Mouse (Mus musculus) heart, postnatal 0 days (tissue): ENCODE data around the gene Wwox. TPM values are rescaled to one million over a fixed set of nuclear protein-coding genes. Genes with fewer than 3 reads are reported as not detected.

ENCODE experiments used
- ATAC-seq: fragments of 200-750 bp; cut with Nextera tagmentation; 2 replicates; pipeline ENCODE4 v1.8.0; 2017; ENCODE audit warnings: low read depth, moderate number of reproducible peaks, moderate library complexity; ENCODE audit not compliant: insufficient read depth
- DNase-seq: peaks from one replicate; pipeline ENCODE4 v3.0.0-alpha.2; 2016; ENCODE audit warnings: low spot score
- H3K27ac ChIP-seq: fragments of 300-500 bp; sonication (generic); 2 replicates; pipeline ENCODE4 v1.5.1; 2014; ENCODE audit warnings: low read depth, mild to moderate bottlenecking
- H3K27me3 ChIP-seq: fragments of 300-500 bp; sonication (generic); 2 replicates; pipeline ENCODE4 v1.6.1; 2014; ENCODE audit warnings: low read length, mixed read lengths; ENCODE audit not compliant: control insufficient read depth, insufficient read depth
- H3K36me3 ChIP-seq: fragments of 300-500 bp; sonication (generic); replicated peaks from 2 replicates; pipeline ENCODE4 v1.6.1; 2014; ENCODE audit warnings: low read length, mixed read lengths; ENCODE audit not compliant: control insufficient read depth, insufficient read depth
- H3K4me1 ChIP-seq: fragments of 300-500 bp; sonication (generic); 2 replicates; pipeline ENCODE4 v1.6.1; 2014; ENCODE audit warnings: antibody characterized with exemption; ENCODE audit not compliant: control insufficient read depth, insufficient read depth
- H3K4me2 ChIP-seq: fragments of 300-500 bp; sonication (generic); 2 replicates; pipeline ENCODE4 v1.6.1; 2014; ENCODE audit warnings: low read depth, mild to moderate bottlenecking, low read length, moderate library complexity
- H3K4me3 ChIP-seq: fragments of 300-500 bp; sonication (generic); 2 replicates; pipeline ENCODE4 v1.5.1; 2014; ENCODE audit warnings: low read depth, low read length
- H3K9ac ChIP-seq: fragments of 300-500 bp; sonication (generic); replicated peaks from 2 replicates; pipeline ENCODE4 v1.6.1; 2014; ENCODE audit warnings: low read depth, low read length, mixed read lengths
- H3K9me3 ChIP-seq: fragments of 300-500 bp; sonication (generic); replicated peaks from 2 replicates; pipeline ENCODE4 v1.6.1; 2016; ENCODE audit warnings: low read length; ENCODE audit not compliant: control insufficient read depth
- CTCF ChIP-seq: IDR thresholded peaks from 2 replicates; pipeline ENCODE4 v1.5.1; 2016; ENCODE audit warnings: antibody characterized with exemption, control low read depth, low read depth
- EP300 ChIP-seq: IDR thresholded peaks from 2 replicates; pipeline ENCODE4 v1.6.1; 2016; ENCODE audit warnings: antibody characterized with exemption, low read depth
- WGBS: fragments of 180-500 bp; shearing (Covaris S2); extraction: QIAGEN DNeasy Blood & Tissue Kit; methylation state at CpG from one replicate; pipeline ENCODE4 v1.1.7; 2014; 5-methylcytosine and 5-hydroxymethylcytosine counted together
- polyA plus RNA-seq: library from polyadenylated mRNA; unstranded; fragments of >200 nt; fragmentation: Nextera tagmentation; extraction: Ambion mirVana; gene quantifications from 2 replicates; pipeline ENCODE4 v1.2.1, GENCODE M21; 2015
- total RNA-seq: library from RNA; depleted of rRNA; stranded (reverse); fragments of >200 nt; gene quantifications from 2 replicates; pipeline ENCODE4 v1.2.3, GENCODE M21; 2014; ENCODE audit warnings: low replicate concordance

Wwox gene
- total and polyA plus RNA-seq, 2 experiments from 2014 or later: 7.5 to 9.6 TPM

GRCm38 (mm10) chr8:115278291-115278690, 838.8 kb downstream of the Wwox start:
- no peaks in the 10 kb centered on the region for H3K4me1 ChIP-seq
- no peak for TF ChIP-seq CTCF
- TF ChIP-seq EP300: no peak
- ATAC-seq: no peak
- no peaks in the 10 kb centered on the region for H3K36me3 ChIP-seq
- no peak overlapping the region for H3K9ac ChIP-seq
- no peak overlapping the region for H3K27ac ChIP-seq
- no peak overlapping the region for H3K4me2 ChIP-seq
- no peak for DNase-seq
- WGBS: 91% methylated on average over 5 of the region's 5 CpGs
- H3K27me3 ChIP-seq: no peaks in the 10 kb centered on the region
- no peak overlapping the region for H3K4me3 ChIP-seq
- no peaks in the 10 kb centered on the region for H3K9me3 ChIP-seq

GRCm38 (mm10) chr8:115290224-115290623, 850.8 kb downstream of the Wwox start:
- WGBS: 59% methylated on average over 8 of the region's 8 CpGs
- Histone ChIP-seq H3K4me2 (no peak overlapping the region), H3K4me3 (no peak overlapping the region)

GRCm38 (mm10) chr8:115296760-115297159, 857.3 kb downstream of the Wwox start:
- no peaks in the 10 kb centered on the region for H3K4me1 ChIP-seq
- no peaks in the 10 kb centered on the region for H3K27me3 ChIP-seq
- H3K36me3 ChIP-seq: no peaks in the 10 kb centered on the region
- no peak for DNase-seq
- WGBS: 68% methylated on average over 9 of the region's 9 CpGs
- TF ChIP-seq CTCF (no peak), EP300 (no peak)
- H3K4me2 ChIP-seq: no peak overlapping the region
- ATAC-seq: no peak
- no peak overlapping the region for H3K27ac ChIP-seq
- H3K9me3 ChIP-seq: no peaks in the 10 kb centered on the region
- no peak overlapping the region for H3K4me3 ChIP-seq
- H3K9ac ChIP-seq: no peak overlapping the region

More at GRCm38 (mm10) chr8:115290224-115290623, 850.8 kb downstream of the Wwox start:
- no peak overlapping the region for H3K27ac ChIP-seq
- TF ChIP-seq EP300 (no peak), CTCF (no peak)
- DNase-seq: no peak
- H3K9me3 ChIP-seq: no peaks in the 10 kb centered on the region
- no peaks in the 10 kb centered on the region for H3K36me3 ChIP-seq
- H3K4me1 ChIP-seq: no peaks in the 10 kb centered on the region
- no peak for ATAC-seq
- no peaks in the 10 kb centered on the region for H3K27me3 ChIP-seq
- no peak overlapping the region for H3K9ac ChIP-seq

GRCm38 (mm10) chr8:115302484-115302883, 863.0 kb downstream of the Wwox start:
- no peaks in the 10 kb centered on the region for H3K36me3 ChIP-seq
- TF ChIP-seq CTCF (no peak), EP300 (no peak)
- no peaks in the 10 kb centered on the region for H3K27me3 ChIP-seq
- no peak overlapping the region for H3K4me2 ChIP-seq
- H3K27ac ChIP-seq: no peak overlapping the region
- no peak overlapping the region for H3K4me3 ChIP-seq
- no peak overlapping the region for H3K9ac ChIP-seq
- no peak for DNase-seq
- WGBS: 61% methylated on average over 7 of the region's 7 CpGs
- no peak for ATAC-seq
- H3K4me1 ChIP-seq: no peaks in the 10 kb centered on the region
- no peaks in the 10 kb centered on the region for H3K9me3 ChIP-seq

- Histone ChIP-seq H3K4me2 (no peak overlapping the region), H3K9ac (no peak overlapping the region), H3K4me3 (no peak overlapping the region), H3K27ac (no peak overlapping the region), H3K9me3 (no peaks in the 10 kb centered on the region), H3K27me3 (no peaks in the 10 kb centered on the region), H3K36me3 (no peaks in the 10 kb centered on the region), H3K4me1 (no peaks in the 10 kb centered on the region)
- no peak for TF ChIP-seq CTCF
- no peak for TF ChIP-seq EP300
- ATAC-seq (peak; percentile 41), DNase-seq (no peak)
- WGBS: 42% methylated on average over 4 of the region's 4 CpGs
Measured at GRCm38 (mm10) chr8:115307412-115307811, 868.0 kb downstream of the Wwox start.

GRCm38 (mm10) chr8:115311003-115311402, 871.5 kb downstream of the Wwox start:
- H3K9me3 ChIP-seq: no peaks in the 10 kb centered on the region
- TF ChIP-seq EP300 (no peak), CTCF (no peak)
- H3K4me2 ChIP-seq: no peak overlapping the region
- no peaks in the 10 kb centered on the region for H3K27me3 ChIP-seq
- no peak overlapping the region for H3K27ac ChIP-seq
- H3K4me1 ChIP-seq: no peaks in the 10 kb centered on the region
- H3K36me3 ChIP-seq: no peaks in the 10 kb centered on the region
- DNase-seq (no peak), ATAC-seq (no peak)
- H3K4me3 ChIP-seq: no peak overlapping the region
- whole genome bisulfite sequencing: 79% methylated on average over 6 of the region's 6 CpGs
- no peak overlapping the region for H3K9ac ChIP-seq
